Mouse (Mus musculus) heart, embryonic 11.5 days (tissue): ENCODE data around the gene Frmpd1. TPM values are rescaled to one million over a fixed set of nuclear protein-coding genes. Genes with fewer than 3 reads are reported as not detected.

Experiments used
- ATAC-seq: fragments of 200-750 bp; cut with Nextera tagmentation; replicated peaks from 2 replicates; pipeline ENCODE4 v1.8.0; 2017; ENCODE audit warnings: moderate library complexity; ENCODE audit not compliant: insufficient number of reproducible peaks, low FRiP score, low TSS enrichment
- H3K27ac ChIP-seq: fragments of 300-500 bp; sonication (generic); 2 replicates; pipeline ENCODE4 v1.5.1; 2014; ENCODE audit warnings: mild to moderate bottlenecking, low read depth, low read length
- H3K27me3 ChIP-seq: fragments of 300-500 bp; sonication (generic); 2 replicates; pipeline ENCODE4 v1.6.1; 2014; ENCODE audit warnings: mild to moderate bottlenecking, low read length, mixed read lengths; ENCODE audit not compliant: control insufficient read depth, insufficient read depth
- H3K36me3 ChIP-seq: fragments of 300-500 bp; sonication (generic); 2 replicates; pipeline ENCODE4 v1.6.1; 2014; ENCODE audit warnings: mild to moderate bottlenecking, low read length, moderate library complexity, mixed read lengths; ENCODE audit not compliant: control insufficient read depth, insufficient read depth
- H3K4me1 ChIP-seq: fragments of 300-500 bp; sonication (generic); 2 replicates; pipeline ENCODE4 v1.6.1; 2014; ENCODE audit warnings: low read length; ENCODE audit not compliant: control insufficient read depth, insufficient read depth
- H3K4me2 ChIP-seq: fragments of 300-500 bp; sonication (generic); 2 replicates; pipeline ENCODE4 v1.6.1; 2014; ENCODE audit warnings: mild to moderate bottlenecking, moderate library complexity
- H3K4me3 ChIP-seq: fragments of 300-500 bp; sonication (generic); 2 replicates; pipeline ENCODE4 v1.5.1; 2014; ENCODE audit warnings: low read depth, low read length
- H3K9ac ChIP-seq: fragments of 300-500 bp; sonication (generic); 2 replicates; pipeline ENCODE4 v1.6.1; 2014; ENCODE audit warnings: mild to moderate bottlenecking, low read depth, low read length, moderate library complexity
- H3K9me3 ChIP-seq: fragments of 300-500 bp; sonication (generic); replicated peaks from 2 replicates; pipeline ENCODE4 v1.6.1; 2016; ENCODE audit warnings: low read length; ENCODE audit not compliant: control insufficient read depth
- WGBS: fragments of 180-500 bp; shearing (Covaris S2); extraction: QIAGEN DNeasy Blood & Tissue Kit; methylation state at CpG from one replicate; pipeline ENCODE4 v1.1.7; 2014; ENCODE audit not compliant: insufficient replicate concordance; 5-methylcytosine and 5-hydroxymethylcytosine counted together
- polyA plus RNA-seq: library from polyadenylated mRNA; unstranded; fragments of >200 nt; fragmentation: Nextera tagmentation; extraction: Ambion mirVana; gene quantifications from 2 replicates; pipeline ENCODE4 v1.2.1, GENCODE M21; 2014

Frmpd1 gene
- polyA plus RNA-seq, 1 experiment from 2014 or later, result 3.6 TPM

DNA sequence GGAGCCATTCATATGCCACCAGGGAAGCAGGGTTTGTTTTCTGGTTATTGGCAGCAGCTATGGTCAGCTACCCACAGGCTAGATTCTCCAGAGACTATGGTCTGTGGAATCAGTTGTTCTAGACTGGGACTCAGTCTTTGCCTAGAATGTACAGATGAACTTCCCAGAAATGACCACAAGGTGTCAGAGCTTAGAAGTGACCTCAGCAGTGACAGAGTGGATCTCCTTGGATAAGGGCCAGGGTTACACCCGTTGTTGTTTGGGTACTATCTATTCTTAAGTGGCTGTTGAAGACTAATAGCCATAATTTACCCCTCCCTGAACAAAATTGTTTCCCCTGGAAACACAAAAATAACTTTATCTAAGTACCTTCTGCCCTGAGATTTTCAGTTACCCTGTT lies 21.0 kb upstream of the Frmpd1 start:
- H3K9me3 ChIP-seq, result no peaks in the 10 kb centered on the region
- no peaks in the 10 kb centered on the region for H3K27me3 ChIP-seq
- ATAC-seq, result no peak
- no peak overlapping the region for H3K4me3 ChIP-seq
- H3K9ac ChIP-seq, result no peak overlapping the region
- H3K27ac ChIP-seq, result no peak overlapping the region
- no peaks in the 10 kb centered on the region for H3K36me3 ChIP-seq
- H3K4me1 ChIP-seq, result peaks cover 6% of the 10 kb centered on the region; the same call in 1 of the 2 replicates
- WGBS, result 6% methylated on average over 1 of the region's 1 CpGs
- H3K4me2 ChIP-seq, result no peak overlapping the region

DNA sequence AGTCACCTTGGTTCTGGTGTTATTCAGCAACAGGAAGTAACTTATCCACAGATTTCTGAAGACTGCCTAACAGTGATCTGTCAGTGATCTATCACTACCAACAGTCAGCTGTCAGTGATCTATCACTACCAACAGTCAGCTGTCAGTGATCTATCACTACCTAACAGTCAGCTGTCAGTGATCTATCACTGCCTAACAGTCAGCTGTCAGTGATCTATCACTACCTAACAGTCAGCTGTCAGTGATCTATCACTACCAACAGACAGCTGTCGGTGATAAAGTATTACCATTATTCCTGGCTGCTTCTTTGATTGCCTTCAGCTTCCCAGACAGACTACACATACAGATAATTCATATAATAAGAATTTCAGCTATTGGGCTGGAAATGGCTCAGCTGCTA lies 19.2 kb upstream of the Frmpd1 start:
- Histone ChIP-seq H3K9me3 (no peaks in the 10 kb centered on the region), H3K4me3 (no peak overlapping the region), H3K9ac (no peak overlapping the region), H3K36me3 (no peaks in the 10 kb centered on the region), H3K4me1 (peaks cover 6% of the 10 kb centered on the region; the same call in 1 of the 2 replicates), H3K27ac (no peak overlapping the region), H3K4me2 (no peak overlapping the region), H3K27me3 (no peaks in the 10 kb centered on the region)
- no peak for ATAC-seq
- WGBS, result 59% methylated on average over 1 of the region's 1 CpGs

DNA sequence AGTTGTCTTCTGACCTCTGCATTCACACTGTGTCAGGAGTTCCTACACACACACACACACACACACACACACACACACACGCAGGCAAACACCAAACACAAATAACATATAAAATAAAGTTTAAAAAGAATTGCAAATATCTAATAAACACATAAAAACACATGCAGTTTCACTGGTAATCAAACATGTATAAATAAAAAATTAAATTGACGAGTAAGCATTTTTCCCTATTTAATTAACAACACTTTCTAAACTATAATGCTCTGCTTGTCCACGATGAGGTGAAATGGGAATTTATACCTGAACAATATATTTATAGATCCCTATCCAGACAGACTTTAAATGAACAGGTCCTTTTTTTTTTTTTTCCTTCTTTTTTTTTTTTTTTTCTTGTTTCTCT lies 18.7 kb upstream of the Frmpd1 start:
- Histone ChIP-seq H3K36me3 (no peaks in the 10 kb centered on the region), H3K9me3 (no peaks in the 10 kb centered on the region), H3K4me2 (no peak overlapping the region), H3K9ac (no peak overlapping the region), H3K4me3 (no peak overlapping the region), H3K27me3 (no peaks in the 10 kb centered on the region), H3K4me1 (peaks cover 5% of the 10 kb centered on the region; the same call in 1 of the 2 replicates), H3K27ac (no peak overlapping the region)
- no peak for ATAC-seq
- 79% methylated on average over 3 of the region's 3 CpGs for WGBS

DNA sequence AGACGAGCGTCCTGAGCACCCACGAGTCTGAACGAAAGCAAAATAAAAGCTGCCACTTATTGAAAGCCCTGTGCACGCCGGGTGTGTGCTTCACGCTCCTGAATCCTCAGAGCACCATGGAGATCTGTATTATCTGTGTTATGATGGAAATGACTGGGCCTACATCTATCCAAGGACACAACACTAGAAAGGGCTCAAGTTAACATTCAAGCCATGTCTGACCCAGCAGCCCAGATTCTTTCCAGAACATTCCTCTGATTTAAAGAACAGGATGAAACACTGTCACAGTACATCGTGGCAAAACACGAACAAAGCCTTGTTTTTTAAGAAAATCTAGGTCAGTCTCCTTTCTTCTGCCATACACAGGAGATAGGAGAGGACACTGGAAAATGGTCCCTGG lies 13.3 kb upstream of the Frmpd1 start:
- Histone ChIP-seq H3K4me1 (no peaks in the 10 kb centered on the region), H3K27ac (no peak overlapping the region), H3K4me3 (no peak overlapping the region), H3K9ac (no peak overlapping the region), H3K4me2 (no peak overlapping the region), H3K9me3 (no peaks in the 10 kb centered on the region), H3K36me3 (no peaks in the 10 kb centered on the region), H3K27me3 (no peaks in the 10 kb centered on the region)
- 85% methylated on average over 9 of the region's 9 CpGs for WGBS
- ATAC-seq, result no peak

DNA sequence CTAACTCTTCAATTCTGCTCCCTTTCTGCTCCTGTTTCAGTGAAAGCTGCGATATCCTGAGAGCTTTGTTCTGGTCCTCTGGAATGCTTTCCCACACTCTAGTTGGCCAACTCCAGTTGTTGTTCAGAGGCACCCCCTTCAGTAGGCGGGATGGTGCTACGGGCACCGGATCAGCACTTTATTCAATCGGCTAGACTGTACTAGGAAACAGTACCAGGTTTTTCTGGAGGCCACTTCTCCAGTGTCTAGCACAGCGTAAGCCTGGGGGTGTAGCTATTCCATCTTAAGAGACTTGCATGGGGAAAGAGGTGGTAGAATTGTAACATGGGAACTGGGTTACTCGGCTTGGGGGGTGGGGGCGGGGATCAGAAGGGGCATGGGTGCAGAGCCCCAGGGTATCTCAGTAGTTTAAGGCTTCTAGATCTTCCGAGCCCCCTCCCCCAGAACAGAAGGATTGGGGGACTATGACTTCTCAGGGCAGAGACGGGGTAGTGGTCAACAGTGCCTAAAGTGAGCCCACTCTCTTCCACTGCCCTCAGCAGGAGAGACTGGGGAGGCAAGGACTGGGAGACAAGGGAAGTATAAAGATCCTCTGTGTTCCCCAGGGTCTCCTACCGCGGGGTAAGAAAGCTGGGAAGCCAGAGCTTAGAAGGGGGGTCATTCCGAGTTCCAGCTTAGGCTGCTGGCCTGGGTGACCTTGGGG lies 706 bp upstream of the Frmpd1 start:
- WGBS, result 22% methylated on average over 13 of the region's 13 CpGs
- ATAC-seq, result peak; percentile 51
- peak overlapping the region; percentile 98 for H3K4me2 ChIP-seq
- peaks cover 9% of the 10 kb centered on the region; the same call in 1 of the 2 replicates for H3K4me1 ChIP-seq
- H3K27me3 ChIP-seq, result peaks cover 24% of the 10 kb centered on the region
- peak overlapping the region; percentile 78 for H3K9ac ChIP-seq
- H3K36me3 ChIP-seq, result no peaks in the 10 kb centered on the region
- peak overlapping the region; percentile 42; the same call in 1 of the 2 replicates for H3K27ac ChIP-seq
- H3K9me3 ChIP-seq, result no peaks in the 10 kb centered on the region
- H3K4me3 ChIP-seq, result peak overlapping the region; percentile 70

DNA sequence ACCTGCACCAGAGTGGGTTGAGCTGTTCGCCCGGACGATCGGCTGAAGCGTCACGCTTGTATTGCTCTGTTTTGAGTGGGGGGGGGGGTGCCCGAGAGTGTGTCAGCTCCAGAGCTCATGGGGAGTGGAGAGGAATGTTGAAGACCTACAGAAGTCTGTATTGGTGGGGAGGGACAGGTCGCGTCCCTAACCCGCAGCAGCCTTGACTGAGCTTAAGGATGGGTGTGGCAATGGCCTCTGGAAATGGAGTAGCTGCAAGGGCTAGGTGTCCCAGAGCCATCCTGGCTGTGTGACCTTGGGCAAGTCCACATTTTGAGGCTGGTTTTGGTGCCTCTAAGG lies 625 bp downstream of the Frmpd1 start:
- Histone ChIP-seq H3K27me3 (peaks cover 24% of the 10 kb centered on the region), H3K9me3 (no peaks in the 10 kb centered on the region), H3K36me3 (no peaks in the 10 kb centered on the region), H3K27ac (no peak overlapping the region), H3K4me3 (peak overlapping the region; percentile 70), H3K4me1 (peaks cover 14% of the 10 kb centered on the region), H3K9ac (peak overlapping the region; percentile 78), H3K4me2 (peak overlapping the region; percentile 98)
- 2% methylated on average over 10 of the region's 10 CpGs for WGBS
- no peak; the same call in 1 of the 2 replicates for ATAC-seq

DNA sequence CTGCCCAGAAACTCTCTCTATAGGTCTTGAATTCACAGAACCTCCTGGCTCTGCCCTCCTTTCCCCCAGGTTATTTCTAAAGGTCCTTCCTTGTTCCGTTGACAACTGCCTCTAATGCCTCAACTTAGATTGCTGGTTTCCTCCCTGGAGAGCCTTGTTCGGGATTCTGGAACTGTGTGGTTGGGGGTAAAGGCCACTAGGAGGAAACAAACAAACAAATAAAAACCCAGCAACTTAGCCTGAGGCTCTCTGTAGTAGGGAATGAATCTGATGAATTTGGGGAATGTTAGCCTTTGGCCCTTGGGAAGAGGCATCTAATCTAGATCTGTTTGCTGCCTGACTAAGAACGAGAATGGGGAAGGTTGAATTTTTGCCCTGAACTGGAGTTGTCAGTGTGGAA lies 13.6 kb downstream of the Frmpd1 start:
- Histone ChIP-seq H3K4me1 (peaks cover 10% of the 10 kb centered on the region; the same call in 1 of the 2 replicates), H3K27me3 (no peaks in the 10 kb centered on the region), H3K9me3 (no peaks in the 10 kb centered on the region), H3K4me3 (no peak overlapping the region), H3K4me2 (no peak overlapping the region), H3K9ac (no peak overlapping the region), H3K27ac (0 out of 2 replicates have a peak overlapping the region, but pooled peaks have one; percentile 6), H3K36me3 (no peaks in the 10 kb centered on the region)
- ATAC-seq, result no peak
- WGBS, result 37% methylated on average over 3 of the region's 3 CpGs

DNA sequence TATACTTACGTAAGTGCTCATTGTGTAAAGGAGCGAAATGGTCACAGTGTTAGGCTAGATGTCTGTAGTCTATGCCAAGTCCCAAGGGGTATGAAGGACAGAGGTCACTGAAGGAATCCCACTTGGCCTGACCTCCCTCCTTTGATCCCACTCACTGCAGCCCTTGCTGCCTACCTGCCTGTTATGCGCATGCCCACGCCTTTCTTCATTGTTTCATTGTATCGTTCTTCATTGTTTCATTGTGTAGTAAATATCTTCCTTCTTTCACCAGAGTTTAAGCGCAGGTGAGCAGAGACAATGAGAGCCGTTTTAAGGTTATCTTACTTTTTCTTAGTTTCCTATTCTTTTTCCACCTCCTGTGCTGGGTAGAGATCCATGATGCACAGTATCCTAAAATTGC lies 18.6 kb downstream of the Frmpd1 start:
- Histone ChIP-seq H3K27me3 (no peaks in the 10 kb centered on the region), H3K4me3 (no peak overlapping the region), H3K9me3 (no peaks in the 10 kb centered on the region), H3K36me3 (no peaks in the 10 kb centered on the region), H3K27ac (no peak overlapping the region), H3K4me2 (no peak overlapping the region), H3K4me1 (peaks cover 10% of the 10 kb centered on the region; the same call in 1 of the 2 replicates), H3K9ac (no peak overlapping the region)
- 83% methylated on average over 7 of the region's 7 CpGs for WGBS
- ATAC-seq, result no peak

DNA sequence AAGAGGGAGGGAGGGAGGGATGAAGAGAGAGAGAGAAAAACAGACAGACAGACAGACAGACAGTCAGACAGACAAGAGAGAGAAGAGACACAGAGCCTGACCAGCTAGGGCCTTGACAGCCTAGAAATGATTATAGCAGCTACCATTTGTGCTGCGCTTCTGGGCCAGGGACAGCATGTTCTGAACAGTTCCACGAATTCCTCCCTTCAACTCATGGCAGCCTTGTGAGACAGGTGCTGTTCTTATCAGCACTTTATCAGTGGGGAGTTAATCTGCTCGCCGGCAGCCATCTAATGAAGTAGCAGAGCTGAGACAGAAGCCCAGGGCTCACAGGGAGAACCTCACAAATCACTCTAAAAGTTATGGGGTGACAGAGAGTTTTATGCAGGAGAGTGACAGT lies 22.8 kb downstream of the Frmpd1 start:
- Histone ChIP-seq H3K4me3 (no peak overlapping the region), H3K4me1 (peaks cover 5% of the 10 kb centered on the region), H3K9me3 (no peaks in the 10 kb centered on the region), H3K27me3 (no peaks in the 10 kb centered on the region), H3K27ac (no peak overlapping the region), H3K4me2 (no peak overlapping the region), H3K36me3 (no peaks in the 10 kb centered on the region), H3K9ac (no peak overlapping the region)
- ATAC-seq, result no peak
- 23% methylated on average over 4 of the region's 4 CpGs for WGBS
